Mouse (Mus musculus) cerebellum, adult 11 months (tissue): ENCODE data around the gene Arhgap23.
A peak's percentile ranks its signal among the peaks of the same experiment; 100 is the strongest.

Experiments used
- DNase-seq: peaks from one replicate; pipeline ENCODE4 v3.0.0; 2022

Gene Arhgap23

DNA sequence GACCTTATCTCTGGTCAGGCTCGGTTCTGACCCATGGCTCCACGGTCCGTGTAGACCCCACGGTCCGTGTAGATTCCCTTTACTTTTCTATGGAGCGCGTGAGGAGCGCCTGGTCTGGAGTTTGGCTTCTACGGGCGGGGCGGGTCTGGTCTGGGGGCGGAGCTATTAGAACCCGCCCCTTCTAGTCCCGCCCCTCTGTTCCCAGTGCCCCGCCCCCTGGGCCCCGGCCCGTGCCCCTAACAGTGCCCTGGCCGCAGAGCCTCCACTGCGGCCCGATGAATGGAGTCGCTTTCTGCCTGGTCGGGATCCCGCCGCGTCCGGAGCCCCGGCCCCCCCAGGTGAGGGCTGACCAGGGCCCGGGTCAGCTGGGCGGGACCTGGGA lies at the start of gene Arhgap23:
TSS of gene Arhgap23 (plus strand) at position 204 of the 382 bp plus-strand sequence.
- no peak for DNase-seq

- DNase-seq, result no peak
Measured at GRCm38 (mm10) chr11:97365556-97365955, 49.8 kb upstream of the Arhgap23 start.

DNA sequence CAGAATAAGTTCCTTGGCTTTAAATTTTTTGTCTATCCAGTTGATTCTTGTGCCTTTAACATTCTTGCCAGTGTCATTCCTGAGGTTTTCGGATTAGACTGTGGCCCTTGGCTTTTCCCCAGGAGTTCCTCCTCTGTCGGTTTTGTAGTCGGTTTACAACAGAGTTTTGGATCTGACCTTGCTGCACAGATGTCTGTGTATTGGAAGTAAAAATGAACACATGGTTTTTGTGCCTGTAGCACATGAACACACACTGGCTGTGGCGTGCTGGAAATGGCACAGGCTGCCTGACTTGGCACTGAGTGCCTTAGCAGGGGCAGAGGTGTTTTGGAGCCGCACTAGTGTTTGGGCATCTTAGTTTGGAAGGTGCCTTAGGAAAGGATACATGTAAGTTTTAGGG lies 46.8 kb upstream of the Arhgap23 start:
- DNase-seq, result peak; percentile 33

DNA sequence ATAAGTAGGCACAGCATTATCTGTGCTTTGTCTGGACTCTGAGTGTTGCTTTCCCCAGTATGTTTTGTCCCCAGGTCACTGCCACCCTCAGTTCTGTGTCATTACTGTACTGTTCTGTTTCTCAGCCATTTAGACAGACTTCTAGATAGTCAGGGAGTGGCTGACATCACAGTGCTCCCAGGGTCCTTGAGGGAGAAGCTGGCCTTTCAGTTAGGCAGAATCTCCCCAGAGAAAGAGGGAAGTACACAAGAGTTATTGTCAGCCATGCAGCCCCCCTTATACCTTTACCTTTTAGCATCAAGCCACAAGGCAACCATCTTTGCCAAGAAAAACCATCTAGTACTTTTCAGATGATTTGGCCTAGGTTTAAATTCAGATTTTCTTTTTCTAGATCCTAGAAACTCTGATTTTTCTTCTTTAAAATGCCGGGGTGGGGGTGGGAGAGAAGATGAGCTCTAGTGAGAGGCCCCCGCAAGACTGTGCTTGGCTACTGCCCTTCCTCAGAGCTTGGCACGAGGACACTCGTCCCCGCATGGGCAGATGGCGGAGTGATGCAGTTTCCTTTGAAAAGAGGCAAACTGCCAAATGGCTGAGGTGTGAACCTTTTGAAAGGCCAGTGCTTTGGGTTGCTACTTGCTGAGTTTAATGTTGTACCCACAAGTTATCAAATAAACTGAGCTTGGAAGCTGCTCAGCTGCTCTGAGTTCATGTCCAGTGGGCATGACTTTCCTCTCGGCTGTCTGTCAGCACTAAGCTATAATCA lies 44.8 kb upstream of the Arhgap23 start:
- peak; percentile 89 for DNase-seq

- peak; percentile 53 for DNase-seq
Measured at GRCm38 (mm10) chr11:97372159-97372864, 43.0 kb upstream of the Arhgap23 start.

DNA sequence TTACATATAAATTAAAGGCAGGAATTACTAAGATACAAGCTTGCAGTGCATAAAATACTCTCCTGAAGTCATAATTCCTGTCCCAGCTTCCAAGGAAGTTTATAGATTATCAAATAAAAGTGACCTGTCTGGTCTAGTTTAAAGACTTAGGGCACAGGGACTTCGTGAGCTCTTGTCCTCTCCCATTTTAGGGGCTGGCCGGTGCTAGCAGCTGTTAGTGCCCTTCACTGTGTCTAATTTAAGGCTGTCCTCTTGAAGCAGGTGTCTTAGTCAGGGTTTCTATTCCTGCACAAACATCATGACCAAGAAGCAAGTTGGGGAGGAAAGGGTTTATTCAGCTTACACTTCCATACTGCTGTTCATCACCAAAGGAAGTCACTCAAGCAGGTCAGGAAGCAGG lies 41.9 kb upstream of the Arhgap23 start:
- no peak for DNase-seq

DNA sequence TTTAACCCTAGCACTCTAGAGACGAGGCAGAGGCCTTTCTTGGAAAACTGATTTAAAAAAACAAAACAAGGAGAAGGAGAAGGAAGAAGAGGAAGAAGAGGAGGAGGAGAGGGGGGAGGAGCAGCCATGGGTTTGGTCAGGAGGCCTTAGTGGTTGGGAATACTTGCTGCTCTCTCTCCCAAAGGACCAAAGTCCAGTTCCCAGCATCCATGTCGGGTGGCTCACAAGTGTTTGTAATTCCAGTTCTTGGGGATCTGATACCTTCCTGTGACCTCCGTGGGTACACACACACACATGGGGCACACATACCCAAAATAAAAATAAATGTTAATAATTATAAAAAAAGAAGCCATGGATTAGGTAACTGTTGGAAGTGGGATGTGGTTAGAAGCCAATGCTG lies 35.3 kb upstream of the Arhgap23 start:
- no peak for DNase-seq

DNA sequence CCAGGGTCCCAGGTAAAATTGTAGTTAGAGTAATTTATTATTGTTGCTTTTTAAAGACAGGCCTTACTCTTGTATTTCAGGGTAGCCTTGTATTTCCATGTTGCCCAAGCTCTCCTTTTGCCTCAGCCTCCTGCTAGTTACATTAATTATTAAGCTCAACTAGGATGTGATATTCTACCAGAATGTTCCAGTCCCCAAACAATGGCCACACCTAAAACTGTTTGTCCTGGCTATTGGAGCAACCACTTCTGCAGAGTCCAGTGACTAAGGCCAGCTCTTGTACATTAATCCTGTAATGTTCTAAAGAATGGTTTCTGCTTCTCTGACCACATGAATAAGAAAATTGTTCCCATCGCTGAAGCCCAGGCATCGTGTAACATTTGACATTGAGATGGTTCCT lies 32.3 kb upstream of the Arhgap23 start:
- no peak for DNase-seq

- DNase-seq, result no peak
Measured at GRCm38 (mm10) chr11:97383764-97384163, 31.6 kb upstream of the Arhgap23 start.

DNA sequence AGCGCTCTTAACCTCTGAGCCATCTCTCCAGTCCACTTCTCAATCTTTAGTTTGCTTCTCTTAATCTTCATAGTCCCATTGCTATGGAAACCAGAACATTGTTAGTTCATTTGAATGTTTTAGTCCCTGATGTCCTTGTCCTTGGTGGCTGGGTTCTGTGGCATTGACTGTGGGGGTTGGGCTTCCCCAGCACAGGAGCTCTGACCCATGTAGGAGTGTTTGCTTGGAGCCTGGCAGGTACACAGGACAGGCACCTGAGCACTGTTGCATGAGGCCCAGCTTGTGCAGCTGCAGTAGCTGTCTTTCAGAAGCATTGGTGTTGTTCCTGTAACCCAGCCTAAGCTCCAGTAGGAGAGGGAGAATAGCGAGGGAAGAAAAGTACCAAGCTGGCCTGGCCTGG lies 27.5 kb upstream of the Arhgap23 start:
- DNase-seq, result no peak

- DNase-seq, result no peak
Measured at GRCm38 (mm10) chr11:97389127-97389526, 26.2 kb upstream of the Arhgap23 start.

- no peak for DNase-seq
Measured at GRCm38 (mm10) chr11:97393658-97394057, 21.7 kb upstream of the Arhgap23 start.

DNA sequence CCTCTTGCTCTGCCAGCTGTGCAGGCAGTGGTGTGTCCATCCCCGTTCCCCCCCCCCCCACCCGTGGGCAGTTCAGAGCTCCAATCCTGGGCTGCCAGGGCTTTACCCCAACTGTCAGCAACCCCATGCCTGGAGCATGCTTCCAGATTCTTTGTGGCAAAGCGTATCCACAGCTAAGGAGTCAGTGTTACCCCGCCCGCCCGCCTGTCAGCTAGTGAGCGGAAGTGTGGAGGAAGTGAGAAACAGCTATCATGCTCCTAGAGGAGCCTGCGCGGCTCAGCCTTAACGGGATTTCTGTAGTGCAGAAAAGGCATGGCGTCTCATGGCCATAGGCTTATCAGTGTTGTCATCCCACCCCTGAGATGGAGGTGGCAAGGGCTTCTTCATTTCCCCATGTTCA lies 21.2 kb upstream of the Arhgap23 start:
- no peak for DNase-seq

DNA sequence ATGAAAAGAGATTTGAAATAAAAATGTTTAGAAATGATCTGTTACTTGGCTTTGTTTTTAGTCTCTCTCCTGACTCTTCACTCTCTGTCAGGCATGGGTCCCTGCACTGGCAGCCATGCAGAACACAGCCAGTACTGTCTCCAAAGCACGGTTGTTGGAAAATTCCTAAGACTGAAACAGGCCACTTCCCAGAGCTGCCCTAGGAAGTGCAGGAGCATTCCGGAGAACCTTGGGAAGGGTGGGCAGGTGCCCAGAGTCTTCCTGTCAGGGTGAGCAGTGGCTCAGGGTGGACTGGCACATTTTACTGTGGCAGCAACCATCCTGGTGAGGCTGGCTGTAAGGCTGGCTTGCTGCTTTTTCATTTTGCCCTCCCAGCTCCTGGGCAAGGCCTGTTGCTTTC lies 16.8 kb upstream of the Arhgap23 start:
- no peak for DNase-seq

DNA sequence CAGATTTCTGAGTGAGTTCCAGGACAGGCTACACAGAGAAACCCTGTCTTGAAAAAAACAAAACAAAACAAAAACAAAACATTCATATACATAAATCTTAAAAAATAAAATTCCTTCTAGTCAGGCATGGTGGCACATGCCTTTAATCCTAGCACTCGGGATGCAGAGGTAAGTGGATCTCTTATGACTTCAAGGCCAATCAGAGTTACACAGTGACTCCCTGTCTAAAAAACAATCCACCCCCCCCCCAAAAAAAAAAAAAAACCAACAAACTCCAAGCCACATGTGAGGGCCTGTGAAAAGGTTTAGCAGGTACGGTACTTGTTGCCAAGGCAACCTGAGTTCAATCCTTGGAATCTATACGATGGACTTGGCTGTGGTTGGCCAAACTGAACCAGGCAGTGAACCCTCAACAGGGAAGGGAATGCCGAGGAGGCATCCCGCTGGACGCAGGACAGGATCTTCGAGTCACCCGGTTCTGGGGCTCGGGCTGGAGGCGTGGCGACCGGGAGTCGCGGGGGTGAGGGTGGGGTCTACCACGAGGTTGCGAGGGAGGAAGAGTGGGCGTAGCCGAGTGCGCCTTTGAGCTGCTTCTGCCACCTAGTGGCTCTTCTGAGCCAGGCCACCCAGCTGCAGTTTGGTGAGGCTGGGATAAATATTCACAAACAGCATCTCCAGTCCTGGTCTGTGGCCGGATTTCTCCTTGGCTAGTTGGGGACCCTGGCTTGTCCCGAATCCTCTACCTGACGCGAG lies 15.2 kb upstream of the Arhgap23 start:
- peak; percentile 80 for DNase-seq

GRCm38 (mm10) chr11:97401082-97401481 lies 14.3 kb upstream of the Arhgap23 start:
- peak; percentile 75 for DNase-seq

DNA sequence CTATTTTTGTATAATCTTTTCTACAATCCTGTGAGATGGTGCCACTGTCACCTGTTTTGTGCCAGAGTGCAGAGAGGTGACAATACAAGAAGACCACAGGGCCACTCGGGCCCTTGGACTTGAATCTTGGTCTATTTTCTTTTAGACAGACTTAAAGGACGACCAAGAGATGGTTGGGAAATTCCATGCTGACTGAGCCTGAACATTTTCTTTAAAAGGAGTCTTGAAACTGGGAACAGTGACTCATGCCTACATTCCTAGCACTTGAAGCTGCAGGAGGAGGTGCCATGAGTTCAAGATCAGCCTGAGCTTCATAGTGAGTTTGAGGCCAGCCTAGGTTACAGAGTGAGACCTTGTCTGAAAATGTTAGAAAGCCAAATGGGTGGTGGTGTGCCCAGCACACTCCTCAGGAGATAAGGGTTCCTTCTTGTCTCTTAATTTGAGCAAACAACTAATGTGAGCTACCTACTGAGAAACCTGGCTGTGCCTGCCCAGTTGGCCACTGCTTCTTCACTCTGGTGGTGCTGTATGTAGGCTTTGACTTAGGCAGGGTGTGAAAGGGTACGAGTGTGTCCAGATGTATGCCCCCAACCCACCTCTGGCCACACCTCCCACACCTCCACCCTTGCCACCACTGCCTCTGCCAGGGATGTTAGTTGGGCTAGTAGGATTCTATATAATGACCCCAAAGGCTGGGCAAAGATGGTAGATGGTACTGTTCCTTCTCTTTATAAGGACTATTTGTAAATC lies 13.5 kb upstream of the Arhgap23 start:
- no peak for DNase-seq

- DNase-seq, result no peak
Measured at GRCm38 (mm10) chr11:97402746-97403145, 12.6 kb upstream of the Arhgap23 start.

- no peak for DNase-seq
Measured at GRCm38 (mm10) chr11:97403614-97404183, 11.6 kb upstream of the Arhgap23 start.

GRCm38 (mm10) chr11:97404184-97404760 lies 11.1 kb upstream of the Arhgap23 start:
- peak; percentile 57 for DNase-seq

GRCm38 (mm10) chr11:97404761-97405190 lies 10.6 kb upstream of the Arhgap23 start:
- no peak for DNase-seq
